Mouse (Mus musculus): ENCODE data around the gene Gm12888.
"Not testable (repeated sequence)": the region's sequence is repeated elsewhere in the genome, so short reads cannot be mapped to it uniquely, and the experiment has no call there.

Gm12888 gene

GRCm38 (mm10) chr4:121324817-121325216 lies at the start of gene Gm12888:
Gm12888 (minus strand) TSS chr4:121324917.
- not testable (repeated sequence) for DNase-seq (ENCODE audit: low read depth)

All from fibroblast of lung, adult 2 months (primary cell).